Mouse (Mus musculus): ENCODE data around the gene Arhgap33. TPM values are rescaled to one million over a fixed set of nuclear protein-coding genes. Genes with fewer than 3 reads are reported as not detected.

Gene Arhgap33
- polyA plus RNA-seq, 1 experiment: 7.8 TPM

- Histone ChIP-seq H3K27me3 (replicated peaks; ENCODE audit: control insufficient read depth, insufficient read depth, low read length) (no peaks in the 10 kb centered on the region), H3K27ac (ENCODE audit: insufficient read depth, low read depth, low read length) (peak within 1 kb of the TSS; percentile 99), H3K4me3 (ENCODE audit: insufficient read depth, low read depth, low read length) (peak within 1 kb of the TSS; percentile 98), H3K4me1 (ENCODE audit: control insufficient read depth, insufficient read depth, low read length) (no peaks in the 10 kb centered on the region; the same call in 1 of the 2 replicates), H3K36me3 (ENCODE audit: control insufficient read depth, insufficient read depth, low read length) (no peaks in the 10 kb centered on the region)
- peak; percentile 100 for DNase-seq
- under 1% methylated on average over 44 of the region's 44 CpGs for WGBS
- TF ChIP-seq POLR2A (IDR thresholded peaks at IDR 0.05; ENCODE audit: low read depth, low read length) (peak; percentile 47), CTCF (conservative IDR thresholded peaks at IDR 0.05; ENCODE audit: insufficient read depth, insufficient read length, low read depth, low read length) (no peak)
These were observed 17.5 kb upstream of the Arhgap33 start, which contains the start of the genes Hspb6 and Proser3 for GRCm38 (mm10) chr7:30552102-30553020. Hspb6 (plus strand) TSS chr7:30552178. Proser3 (minus strand) TSS chr7:30552299.

- Histone ChIP-seq H3K27me3 (replicated peaks; ENCODE audit: control insufficient read depth, insufficient read depth, low read length) (no peaks in the 10 kb centered on the region), H3K4me3 (ENCODE audit: insufficient read depth, low read depth, low read length) (peak overlapping the region; percentile 98), H3K27ac (ENCODE audit: insufficient read depth, low read depth, low read length) (peak overlapping the region; percentile 99), H3K4me1 (ENCODE audit: control insufficient read depth, insufficient read depth, low read length) (no peaks in the 10 kb centered on the region; the same call in 1 of the 2 replicates), H3K36me3 (ENCODE audit: control insufficient read depth, insufficient read depth, low read length) (no peaks in the 10 kb centered on the region)
- WGBS: 2% methylated on average over 10 of the region's 10 CpGs
- DNase-seq: no peak
- TF ChIP-seq CTCF (conservative IDR thresholded peaks at IDR 0.05; ENCODE audit: insufficient read depth, insufficient read length, low read depth, low read length) (peak; percentile 25; the same call in 1 of the 2 replicates), POLR2A (IDR thresholded peaks at IDR 0.05; ENCODE audit: low read depth, low read length) (no peak)
These were observed 16.7 kb upstream of the Arhgap33 start for GRCm38 (mm10) chr7:30551445-30552101.

- WGBS: 96% methylated on average over 1 of the region's 1 CpGs
- H3K36me3 ChIP-seq (ENCODE audit: control insufficient read depth, insufficient read depth, low read length): no peaks in the 10 kb centered on the region
- TF ChIP-seq CTCF (conservative IDR thresholded peaks at IDR 0.05; ENCODE audit: insufficient read depth, insufficient read length, low read depth, low read length) (no peak), POLR2A (IDR thresholded peaks at IDR 0.05; ENCODE audit: low read depth, low read length) (no peak)
- H3K27ac ChIP-seq (ENCODE audit: insufficient read depth, low read depth, low read length): no peak overlapping the region
- H3K4me1 ChIP-seq (ENCODE audit: control insufficient read depth, insufficient read depth, low read length): no peaks in the 10 kb centered on the region; the same call in 1 of the 2 replicates
- no peak overlapping the region for H3K4me3 ChIP-seq (ENCODE audit: insufficient read depth, low read depth, low read length)
- H3K27me3 ChIP-seq (replicated peaks; ENCODE audit: control insufficient read depth, insufficient read depth, low read length): no peaks in the 10 kb centered on the region
- DNase-seq: no peak
These were observed 15.7 kb upstream of the Arhgap33 start for GRCm38 (mm10) chr7:30550603-30551002.

- H3K27me3 ChIP-seq (replicated peaks; ENCODE audit: control insufficient read depth, insufficient read depth, low read length): no peaks in the 10 kb centered on the region
- H3K36me3 ChIP-seq (ENCODE audit: control insufficient read depth, insufficient read depth, low read length): no peaks in the 10 kb centered on the region
- H3K4me3 ChIP-seq (ENCODE audit: insufficient read depth, low read depth, low read length): no peak overlapping the region
- H3K4me1 ChIP-seq (ENCODE audit: control insufficient read depth, insufficient read depth, low read length): no peaks in the 10 kb centered on the region; the same call in 1 of the 2 replicates
- WGBS: 82% methylated on average over 2 of the region's 2 CpGs
- TF ChIP-seq CTCF (conservative IDR thresholded peaks at IDR 0.05; ENCODE audit: insufficient read depth, insufficient read length, low read depth, low read length) (no peak), POLR2A (IDR thresholded peaks at IDR 0.05; ENCODE audit: low read depth, low read length) (no peak)
- no peak overlapping the region for H3K27ac ChIP-seq (ENCODE audit: insufficient read depth, low read depth, low read length)
- no peak for DNase-seq
These were observed 15.0 kb upstream of the Arhgap33 start for GRCm38 (mm10) chr7:30549880-30550279.

- Histone ChIP-seq H3K4me1 (ENCODE audit: control insufficient read depth, insufficient read depth, low read length) (no peaks in the 10 kb centered on the region), H3K36me3 (ENCODE audit: control insufficient read depth, insufficient read depth, low read length) (no peaks in the 10 kb centered on the region), H3K4me3 (ENCODE audit: insufficient read depth, low read depth, low read length) (no peak overlapping the region), H3K27ac (ENCODE audit: insufficient read depth, low read depth, low read length) (no peak overlapping the region), H3K27me3 (replicated peaks; ENCODE audit: control insufficient read depth, insufficient read depth, low read length) (no peaks in the 10 kb centered on the region)
- DNase-seq: no peak
- WGBS: 96% methylated on average over 2 of the region's 2 CpGs
- TF ChIP-seq CTCF (conservative IDR thresholded peaks at IDR 0.05; ENCODE audit: insufficient read depth, insufficient read length, low read depth, low read length) (no peak), POLR2A (IDR thresholded peaks at IDR 0.05; ENCODE audit: low read depth, low read length) (no peak)
These were observed 9.5 kb upstream of the Arhgap33 start for GRCm38 (mm10) chr7:30544327-30544726.

- no peak for TF ChIP-seq CTCF (conservative IDR thresholded peaks at IDR 0.05; ENCODE audit: insufficient read depth, insufficient read length, low read depth, low read length)
- TF ChIP-seq POLR2A (IDR thresholded peaks at IDR 0.05; ENCODE audit: low read depth, low read length): no peak
- 93% methylated on average over 7 of the region's 7 CpGs for WGBS
- H3K4me3 ChIP-seq (ENCODE audit: insufficient read depth, low read depth, low read length): no peak overlapping the region
- no peak overlapping the region for H3K27ac ChIP-seq (ENCODE audit: insufficient read depth, low read depth, low read length)
- DNase-seq: no peak
- no peaks in the 10 kb centered on the region for H3K36me3 ChIP-seq (ENCODE audit: control insufficient read depth, insufficient read depth, low read length)
- H3K27me3 ChIP-seq (replicated peaks; ENCODE audit: control insufficient read depth, insufficient read depth, low read length): no peaks in the 10 kb centered on the region
- H3K4me1 ChIP-seq (ENCODE audit: control insufficient read depth, insufficient read depth, low read length): no peaks in the 10 kb centered on the region
These were observed 5.7 kb upstream of the Arhgap33 start for GRCm38 (mm10) chr7:30540572-30540971.

Data from kidney, adult 2 months (tissue).